Mouse (Mus musculus): ENCODE measurements around the gene B230307C23Rik.
"Not testable (repeated sequence)": the region's sequence is repeated elsewhere in the genome, so short reads cannot be mapped to it uniquely, and the experiment has no call there.

DNA sequence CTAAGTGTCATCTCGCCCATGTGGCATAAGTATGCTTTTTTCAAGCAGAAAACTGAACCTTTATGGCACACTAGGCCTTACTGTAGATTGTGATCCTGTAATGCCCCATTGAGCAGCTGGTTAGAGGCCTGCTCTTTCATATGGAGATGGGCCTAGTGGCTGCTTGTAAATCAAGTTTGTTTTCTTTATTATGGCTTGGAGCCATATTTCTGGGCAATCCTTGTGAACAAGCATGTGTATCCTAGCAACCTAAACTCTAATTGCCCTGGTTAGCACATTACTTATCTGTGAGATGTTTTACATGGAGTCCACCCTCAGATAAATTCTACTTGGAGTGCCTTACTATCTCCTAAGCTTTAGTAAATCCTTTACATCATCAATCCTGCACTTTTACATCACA, 84.0 kb downstream of the B230307C23Rik start:
- not testable (repeated sequence) for TF ChIP-seq CTCF (IDR thresholded peaks at IDR 0.05; ENCODE audit: borderline replicate concordance, insufficient read depth, low read length); POLR2A (IDR thresholded peaks at IDR 0.05; ENCODE audit: low read depth, low read length)

Measured in embryonic fibroblast, embryonic 13.5 days (primary cell).